Comparison of ENCODE assay signal across 19 mouse cellular contexts in the genomic region with DNA sequence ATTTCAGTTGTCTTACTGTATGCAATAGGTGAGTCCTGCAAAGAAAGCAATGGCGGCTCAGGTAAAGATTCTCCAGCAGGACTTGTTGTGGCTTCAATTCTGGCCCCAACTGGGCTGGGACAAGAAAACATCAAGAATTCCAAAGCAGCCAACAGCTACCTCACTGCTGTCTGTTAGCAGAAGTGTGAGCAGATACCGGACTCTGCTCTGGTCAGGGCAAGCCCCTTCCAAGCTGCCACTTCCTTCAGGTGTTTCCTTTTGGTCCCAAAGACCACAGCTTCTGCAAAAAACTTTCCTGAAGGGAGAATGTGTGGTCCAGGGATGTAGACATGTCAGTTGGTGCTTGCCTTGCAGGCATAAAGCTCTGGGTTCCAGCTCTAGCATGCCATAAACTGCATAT.
"Had no signal": no experiment of that assay in that cellular context is flagged by ENCODE, and none has a peak within 500 bp of the region (broad histone marks: within the 10 kb centered on the region; RNA-seq: fewer than 3 reads in every experiment).

No protein-coding gene starts in this region.

- H3K9me3 ChIP-seq: kidney, embryonic 15.5 days; limb, embryonic 12.5 days; limb, embryonic 15.5 days; midbrain, embryonic 10.5 days; midbrain, embryonic 13.5 days had no signal

- H3K36me3 ChIP-seq: midbrain, embryonic 13.5 days had no signal

- ATAC-seq: liver, postnatal 0 days; lung, postnatal 0 days; midbrain, embryonic 13.5 days; midbrain, embryonic 16.5 days had no signal

- H3K4me3 ChIP-seq: kidney, embryonic 15.5 days; left cerebral cortex, adult 2 months; limb, embryonic 12.5 days; limb, embryonic 15.5 days; midbrain, embryonic 10.5 days; midbrain, embryonic 13.5 days had no signal

- H3K27me3 ChIP-seq: kidney, embryonic 15.5 days; limb, embryonic 12.5 days; limb, embryonic 15.5 days; midbrain, embryonic 13.5 days had no signal

- DNase-seq: kidney, adult 8-10 months; kidney, postnatal 10 days; kidney, postnatal 36 days; layer of hippocampus, postnatal 36 days; left cerebral cortex, postnatal 4 days; liver, postnatal 0 days; lung, embryonic 14.5 days; thymus, adult 18-20 months; thymus, postnatal 4 days had no signal

- H3K4me2 ChIP-seq: kidney, embryonic 15.5 days; limb, embryonic 12.5 days; limb, embryonic 15.5 days; liver, embryonic 11.5 days; lung, embryonic 14.5 days; midbrain, embryonic 13.5 days had no signal

- H3K9ac ChIP-seq: kidney, embryonic 15.5 days; limb, embryonic 12.5 days; limb, embryonic 15.5 days; liver, embryonic 14.5 days; liver, postnatal 0 days; lung, embryonic 14.5 days; midbrain, embryonic 13.5 days had no signal

- H3K27ac ChIP-seq: kidney, embryonic 15.5 days; left cerebral cortex, adult 2 months; limb, embryonic 12.5 days; limb, embryonic 15.5 days; liver, embryonic 14.5 days; midbrain, embryonic 10.5 days; midbrain, embryonic 13.5 days had no signal
